In genomic region chr4:106794247-106794646, GRCm38 (mm10) we compare ENCODE assay signal across 15 mouse cellular contexts. TPM values are rescaled to one million over a fixed set of nuclear protein-coding genes. Genes with fewer than 3 reads are reported as not detected.
DNase-seq lines count a peak whose midpoint lies in the region; ATAC-seq and TF ChIP-seq lines count a peak whose summit lies in the region.
"Had no signal": no experiment of that assay in that cellular context is flagged by ENCODE, and none has a peak within 500 bp of the region (broad histone marks: within the 10 kb centered on the region; RNA-seq: fewer than 3 reads in every experiment).

No protein-coding gene starts in this region.

- peak; percentile 99 for ATAC-seq in CD4-positive, CD25-positive, alpha-beta regulatory T cell, adult 4 months
- peak; percentile 39 for ATAC-seq in liver, embryonic 13.5 days (ENCODE audit: low read depth)
- ATAC-seq in forebrain, embryonic 15.5 days (replicated peaks) = no peak

- 18% methylated on average over 7 of the region's 7 CpGs for WGBS in liver, embryonic 13.5 days (ENCODE audit: insufficient replicate concordance)
- 7% methylated on average over 7 of the region's 7 CpGs for WGBS in thymus, adult 2 months
- 92% methylated on average over 7 of the region's 7 CpGs for WGBS in forebrain, embryonic 15.5 days

- no peak overlapping the region for H3K9ac ChIP-seq in liver, embryonic 13.5 days
- H3K9ac ChIP-seq in forebrain, embryonic 15.5 days (replicated peaks) = no peak overlapping the region
- H3K9ac ChIP-seq: limb, embryonic 12.5 days had no signal

- no peak overlapping the region for H3K4me3 ChIP-seq in liver, embryonic 13.5 days (replicated peaks)
- no peak overlapping the region for H3K4me3 ChIP-seq in thymus, adult 2 months (ENCODE audit: control insufficient read depth, insufficient read depth, low read length)
- no peak overlapping the region for H3K4me3 ChIP-seq in forebrain, embryonic 15.5 days
- H3K4me3 ChIP-seq: limb, embryonic 12.5 days had no signal

- H3K36me3 ChIP-seq in liver, embryonic 13.5 days = no peaks in the 10 kb centered on the region
- H3K36me3 ChIP-seq in thymus, adult 2 months (ENCODE audit: control insufficient read depth, insufficient read depth, low read length) = no peaks in the 10 kb centered on the region
- no peaks in the 10 kb centered on the region for H3K36me3 ChIP-seq in forebrain, embryonic 15.5 days
- H3K36me3 ChIP-seq: limb, embryonic 12.5 days had no signal

- H3K27ac ChIP-seq in liver, embryonic 13.5 days = peak overlapping the region; percentile 48
- H3K27ac ChIP-seq in thymus, adult 2 months (ENCODE audit: control insufficient read depth, insufficient read depth, low read length) = peak overlapping the region; percentile 27; the same call in 1 of the 2 replicates
- H3K27ac ChIP-seq in forebrain, embryonic 15.5 days (replicated peaks) = no peak overlapping the region
- H3K27ac ChIP-seq: limb, embryonic 12.5 days had no signal

- peaks cover 73% of the 10 kb centered on the region for H3K4me1 ChIP-seq in liver, embryonic 13.5 days (replicated peaks)
- peaks cover 16% of the 10 kb centered on the region for H3K4me1 ChIP-seq in thymus, adult 2 months (replicated peaks; ENCODE audit: control insufficient read depth, insufficient read depth, low read length)
- peaks cover 6% of the 10 kb centered on the region for H3K4me1 ChIP-seq in forebrain, embryonic 15.5 days

- no peak for TF ChIP-seq POLR2A in thymus, adult 2 months (IDR thresholded peaks at IDR 0.05; ENCODE audit: control insufficient read depth, extremely low read depth, insufficient read depth, low read length, poor library complexity)

- H3K4me2 ChIP-seq in liver, embryonic 13.5 days = peak overlapping the region; percentile 9; the same call in 1 of the 2 replicates
- H3K4me2 ChIP-seq in forebrain, embryonic 15.5 days (replicated peaks) = no peak overlapping the region
- H3K4me2 ChIP-seq: limb, embryonic 12.5 days had no signal

- no peaks in the 10 kb centered on the region for H3K9me3 ChIP-seq in liver, embryonic 13.5 days (replicated peaks)
- H3K9me3 ChIP-seq in forebrain, embryonic 15.5 days = no peaks in the 10 kb centered on the region
- H3K9me3 ChIP-seq: limb, embryonic 12.5 days had no signal

- no peak for TF ChIP-seq CTCF in thymus, adult 2 months (IDR thresholded peaks at IDR 0.05; ENCODE audit: borderline replicate concordance, control insufficient read depth, extremely low read depth, insufficient read depth, low read length, poor library complexity)

- peak; percentile 45 for DNase-seq in MEL-GATA-1-ER (ENCODE audit: extremely low read depth, low read depth)
- DNase-seq in liver, embryonic 13.5 days = no peak
- peak; percentile 28 for DNase-seq in thymus, adult 2 months
- no peak for DNase-seq in right cerebral cortex, postnatal 4 days
- no peak for DNase-seq in right cerebral cortex, postnatal 36 days (ENCODE audit: low spot score in 2 of 2)
- DNase-seq: adrenal gland, postnatal 10 days; cerebellum, adult 18-20 months; gastrocnemius, postnatal 10 days; heart, postnatal 10 days; kidney, adult 8-10 months; lung, postnatal 4 days; right cerebral cortex, adult 18-20 months had no signal

- H3K27me3 ChIP-seq in liver, embryonic 13.5 days = no peaks in the 10 kb centered on the region
- H3K27me3 ChIP-seq in thymus, adult 2 months (ENCODE audit: control insufficient read depth, insufficient read depth, low read length) = no peaks in the 10 kb centered on the region
- H3K27me3 ChIP-seq in forebrain, embryonic 15.5 days = no peaks in the 10 kb centered on the region
- H3K27me3 ChIP-seq: limb, embryonic 12.5 days had no signal

RNA-seq across cellular contexts. Expression of gene Acot11, which starts 10.6 kb away (rescaled TPM):
- 10 to 100 TPM in 1 of 2 experiments, 1 to 10 TPM in 1; 2.5 to 10.2 TPM for polyA plus RNA-seq in CD4-positive, CD25-positive, alpha-beta regulatory T cell, adult 4 months (2017; shearing (Covaris generic))
- polyA plus RNA-seq in liver, embryonic 13.5 days (2015; fragmentation: Nextera tagmentation; extraction: Ambion mirVana) = 5.0 TPM in 2 replicates
- 6.4 and 10.0 TPM in 2 replicates for polyA plus RNA-seq in thymus, adult 2 months (2012; rRNA removed)
- 0.92 and 1.3 TPM in 2 replicates for polyA plus RNA-seq in forebrain, embryonic 15.5 days (2015; fragmentation: Nextera tagmentation; extraction: Ambion mirVana)

Comparison
In these comparisons a context has a peak if more than half of its experiments do, and no peak if none do; other contexts are left out.
1. DNase-seq: peak in MEL-GATA-1-ER (single experiment) and thymus, adult 2 months (single experiment); none in liver, embryonic 13.5 days (single experiment), right cerebral cortex, postnatal 4 days (single experiment) and right cerebral cortex, postnatal 36 days (0 of 2).